Mouse (Mus musculus): Measurements from ENCODE around the gene Olfr67. TPM values are rescaled to one million over a fixed set of nuclear protein-coding genes. Genes with fewer than 3 reads are reported as not detected.

Olfr67 gene
- polyA plus RNA-seq, 1 experiment from 2014 or later = not detected

Other genes starting within 250 kb of the Olfr67 start
- not detected in 2 replicates for gene Olfr612, start 249.1 kb downstream of the Olfr67 start, polyA plus RNA-seq (2014; fragmentation: Nextera tagmentation; extraction: Ambion mirVana)
- not detected in 2 replicates for gene Olfr613, start 243.7 kb downstream of the Olfr67 start, polyA plus RNA-seq (2014; fragmentation: Nextera tagmentation; extraction: Ambion mirVana)
- gene Olfr615, start 235.7 kb downstream of the Olfr67 start, polyA plus RNA-seq (2014; fragmentation: Nextera tagmentation; extraction: Ambion mirVana) = not detected in 2 replicates
- not detected in 2 replicates for gene Olfr616, start 222.7 kb downstream of the Olfr67 start, polyA plus RNA-seq (2014; fragmentation: Nextera tagmentation; extraction: Ambion mirVana)
- gene Olfr617, start 218.8 kb downstream of the Olfr67 start, polyA plus RNA-seq (2014; fragmentation: Nextera tagmentation; extraction: Ambion mirVana) = not detected in 2 replicates
- gene Olfr618, start 201.7 kb downstream of the Olfr67 start, polyA plus RNA-seq (2014; fragmentation: Nextera tagmentation; extraction: Ambion mirVana) = 0.21 TPM in 1 of 2 replicates, not detected in the other
- gene Olfr619, start 191.2 kb downstream of the Olfr67 start, polyA plus RNA-seq (2014; fragmentation: Nextera tagmentation; extraction: Ambion mirVana) = not detected in 2 replicates
- gene Olfr620, start 179.3 kb downstream of the Olfr67 start, polyA plus RNA-seq (2014; fragmentation: Nextera tagmentation; extraction: Ambion mirVana) = not detected in 2 replicates
- gene Olfr622, start 149.1 kb downstream of the Olfr67 start, polyA plus RNA-seq (2014; fragmentation: Nextera tagmentation; extraction: Ambion mirVana) = not detected in 2 replicates
- gene Olfr623, start 128.1 kb downstream of the Olfr67 start, polyA plus RNA-seq (2014; fragmentation: Nextera tagmentation; extraction: Ambion mirVana) = not detected in 2 replicates
- not detected in 2 replicates for gene Olfr624, start 120.6 kb downstream of the Olfr67 start, polyA plus RNA-seq (2014; fragmentation: Nextera tagmentation; extraction: Ambion mirVana)
- gene Olfr625-ps1, start 109.1 kb downstream of the Olfr67 start, polyA plus RNA-seq (2014; fragmentation: Nextera tagmentation; extraction: Ambion mirVana) = not detected in 2 replicates
- gene Olfr243, start 77.2 kb downstream of the Olfr67 start, polyA plus RNA-seq (2014; fragmentation: Nextera tagmentation; extraction: Ambion mirVana) = not detected in 2 replicates
- gene Olfr628, start 61.4 kb downstream of the Olfr67 start, polyA plus RNA-seq (2014; fragmentation: Nextera tagmentation; extraction: Ambion mirVana) = not detected in 2 replicates
- gene Olfr629, start 46.9 kb downstream of the Olfr67 start, polyA plus RNA-seq (2014; fragmentation: Nextera tagmentation; extraction: Ambion mirVana) = not detected in 2 replicates
- not detected in 2 replicates for gene Olfr630, start 34.5 kb downstream of the Olfr67 start, polyA plus RNA-seq (2014; fragmentation: Nextera tagmentation; extraction: Ambion mirVana)
- not detected in 2 replicates for gene Olfr69, start 20.2 kb downstream of the Olfr67 start, polyA plus RNA-seq (2014; fragmentation: Nextera tagmentation; extraction: Ambion mirVana)
- not detected in 2 replicates for gene Olfr68, start 12.1 kb downstream of the Olfr67 start, polyA plus RNA-seq (2014; fragmentation: Nextera tagmentation; extraction: Ambion mirVana)
- 1,734 and 1,868 TPM in 2 replicates for gene Hbb-bt, start 22.2 kb upstream of the Olfr67 start, polyA plus RNA-seq (2014; fragmentation: Nextera tagmentation; extraction: Ambion mirVana)
- 4,248 and 5,201 TPM in 2 replicates for gene Hbb-bs, start 36.3 kb upstream of the Olfr67 start, polyA plus RNA-seq (2014; fragmentation: Nextera tagmentation; extraction: Ambion mirVana)
- gene Hbb-bh2, start 48.7 kb upstream of the Olfr67 start, polyA plus RNA-seq (2014; fragmentation: Nextera tagmentation; extraction: Ambion mirVana) = not detected in 2 replicates
- 2.1 and 3.6 TPM in 2 replicates for gene Hbb-bh1, start 51.3 kb upstream of the Olfr67 start, polyA plus RNA-seq (2014; fragmentation: Nextera tagmentation; extraction: Ambion mirVana)
- gene Hbb-y, start 61.4 kb upstream of the Olfr67 start, polyA plus RNA-seq (2014; fragmentation: Nextera tagmentation; extraction: Ambion mirVana) = 178 and 712 TPM in 2 replicates
- gene Olfr66, start 94.4 kb upstream of the Olfr67 start, polyA plus RNA-seq (2014; fragmentation: Nextera tagmentation; extraction: Ambion mirVana) = not detected in 2 replicates
- not detected in 2 replicates for gene Olfr64, start 102.7 kb upstream of the Olfr67 start, polyA plus RNA-seq (2014; fragmentation: Nextera tagmentation; extraction: Ambion mirVana)
- not detected in 2 replicates for gene Olfr65, start 111.7 kb upstream of the Olfr67 start, polyA plus RNA-seq (2014; fragmentation: Nextera tagmentation; extraction: Ambion mirVana)
- gene Olfr631, start 137.0 kb upstream of the Olfr67 start, polyA plus RNA-seq (2014; fragmentation: Nextera tagmentation; extraction: Ambion mirVana) = not detected in 2 replicates
- not detected in 2 replicates for gene Olfr632, start 142.5 kb upstream of the Olfr67 start, polyA plus RNA-seq (2014; fragmentation: Nextera tagmentation; extraction: Ambion mirVana)
- gene Olfr633, start 152.6 kb upstream of the Olfr67 start, polyA plus RNA-seq (2014; fragmentation: Nextera tagmentation; extraction: Ambion mirVana) = not detected in 2 replicates
- not detected in 2 replicates for gene Olfr635, start 179.3 kb upstream of the Olfr67 start, polyA plus RNA-seq (2014; fragmentation: Nextera tagmentation; extraction: Ambion mirVana)
- not detected in 2 replicates for gene Olfr638, start 206.9 kb upstream of the Olfr67 start, polyA plus RNA-seq (2014; fragmentation: Nextera tagmentation; extraction: Ambion mirVana)
- 0.03 TPM in 1 of 2 replicates, not detected in the other for gene Olfr639, start 225.5 kb upstream of the Olfr67 start, polyA plus RNA-seq (2014; fragmentation: Nextera tagmentation; extraction: Ambion mirVana)
- not detected in 2 replicates for gene Olfr640, start 233.8 kb upstream of the Olfr67 start, polyA plus RNA-seq (2014; fragmentation: Nextera tagmentation; extraction: Ambion mirVana)
- not detected in 2 replicates for gene Olfr641, start 243.6 kb upstream of the Olfr67 start, polyA plus RNA-seq (2014; fragmentation: Nextera tagmentation; extraction: Ambion mirVana)

All from hindbrain, embryonic 14.5 days (tissue).